ENCODE assay signal across 21 mouse cellular contexts in genomic region chr13:45483215-45483614, GRCm38 (mm10). TPM values are rescaled to one million over a fixed set of nuclear protein-coding genes. Genes with fewer than 3 reads are reported as not detected.
A peak's percentile ranks its signal among the peaks of the same experiment; 100 is the strongest.
DNase-seq lines count a peak whose midpoint lies in the region; ATAC-seq and TF ChIP-seq lines count a peak whose summit lies in the region.
"Had no signal": no experiment of that assay in that cellular context is flagged by ENCODE, and none has a peak within 500 bp of the region (broad histone marks: within the 10 kb centered on the region; RNA-seq: fewer than 3 reads in every experiment).

No protein-coding gene starts in this region.

- peak; percentile 54 for DNase-seq in heart, adult 11 months
- no peak for DNase-seq in heart, adult 18-20 months
- DNase-seq in kidney, adult 2 months: peak; percentile 90
- peak; percentile 37 for DNase-seq in kidney, postnatal 14 days
- no peak for DNase-seq in kidney, adult 18-20 months
- DNase-seq in Patski (ENCODE audit: low read depth, low spot score): no peak
- DNase-seq in thymus, postnatal 10 days (ENCODE audit: low spot score in 2 of 2): no peak
- DNase-seq: adrenal gland, postnatal 10 days; adrenal gland, postnatal 36 days; cerebellum, adult 18-20 months; cerebellum, adult 9-10 months; cerebellum, postnatal 14 days; gastrocnemius, postnatal 10 days; gastrocnemius, postnatal 36 days had no signal

- H3K9me3 ChIP-seq in kidney, embryonic 16.5 days (ENCODE audit: low read length): peaks cover 5% of the 10 kb centered on the region; the same call in 1 of the 2 replicates
- H3K9me3 ChIP-seq: hindbrain, embryonic 12.5 days had no signal

- TF ChIP-seq POLR2A in kidney, adult 2 months (IDR thresholded peaks at IDR 0.05; ENCODE audit: low read depth, low read length): no peak

- no peaks in the 10 kb centered on the region for H3K36me3 ChIP-seq in kidney, adult 2 months (ENCODE audit: control insufficient read depth, insufficient read depth, low read length)
- no peaks in the 10 kb centered on the region for H3K36me3 ChIP-seq in kidney, embryonic 16.5 days (ENCODE audit: insufficient read depth, low read length)
- H3K36me3 ChIP-seq: forebrain, embryonic 10.5 days; hindbrain, embryonic 12.5 days had no signal

- no peak for TF ChIP-seq CTCF in kidney, adult 2 months (conservative IDR thresholded peaks at IDR 0.05; ENCODE audit: insufficient read depth, insufficient read length, low read depth, low read length)
- no peak for TF ChIP-seq CTCF in Patski (IDR thresholded peaks at IDR 0.05)

- H3K27me3 ChIP-seq in kidney, adult 2 months (replicated peaks; ENCODE audit: control insufficient read depth, insufficient read depth, low read length): no peaks in the 10 kb centered on the region
- H3K27me3 ChIP-seq in kidney, embryonic 16.5 days (ENCODE audit: insufficient read depth, low read length): no peaks in the 10 kb centered on the region
- H3K27me3 ChIP-seq in Patski: no peaks in the 10 kb centered on the region
- H3K27me3 ChIP-seq: hindbrain, embryonic 12.5 days had no signal

- peaks cover 15% of the 10 kb centered on the region; the same call in 1 of the 2 replicates for H3K4me1 ChIP-seq in kidney, adult 2 months (ENCODE audit: control insufficient read depth, insufficient read depth, low read length)
- H3K4me1 ChIP-seq in kidney, embryonic 16.5 days (ENCODE audit: insufficient read depth, low read length): no peaks in the 10 kb centered on the region
- H3K4me1 ChIP-seq: forebrain, embryonic 10.5 days; forebrain, embryonic 13.5 days; hindbrain, embryonic 12.5 days had no signal

- H3K4me3 ChIP-seq in kidney, adult 2 months (ENCODE audit: insufficient read depth, low read depth, low read length): no peak overlapping the region
- no peak overlapping the region for H3K4me3 ChIP-seq in kidney, embryonic 16.5 days (ENCODE audit: low read length)
- H3K4me3 ChIP-seq: forebrain, embryonic 10.5 days; forebrain, embryonic 13.5 days; hindbrain, embryonic 12.5 days had no signal

- 36% methylated on average over 2 of the region's 2 CpGs for WGBS in kidney, adult 2 months
- WGBS in kidney, embryonic 16.5 days: 82% methylated on average over 2 of the region's 2 CpGs

- H3K9ac ChIP-seq in kidney, embryonic 16.5 days (replicated peaks; ENCODE audit: low read length): no peak overlapping the region
- H3K9ac ChIP-seq: forebrain, embryonic 13.5 days; hindbrain, embryonic 12.5 days had no signal

- POLR2A ChIA-PET in Patski (lab: Charles Lee): no interaction called here

- ATAC-seq in kidney, embryonic 16.5 days (ENCODE audit: low FRiP score, low TSS enrichment): no peak
- ATAC-seq in Patski: peak; percentile 87
- ATAC-seq: forebrain, embryonic 13.5 days; forebrain, embryonic 16.5 days; hindbrain, embryonic 16.5 days had no signal

- in situ Hi-C loops in Patski (cut with MboI; ENCODE audit: low pct_unique_long_range_greater_than_20kb): no loop called here

- CTCF ChIA-PET in Patski (lab: Charles Lee): interaction anchor here (1.0 to 1.5 kb wide), 2 partner anchors 46 to 55 kb away, joined by 3 read pairs; no protein-coding TSS in a partner anchor

- no peak overlapping the region for H3K27ac ChIP-seq in kidney, adult 2 months (ENCODE audit: insufficient read depth, low read depth, low read length)
- H3K27ac ChIP-seq in kidney, embryonic 16.5 days (ENCODE audit: low read length): no peak overlapping the region
- H3K27ac ChIP-seq: forebrain, embryonic 10.5 days; forebrain, embryonic 13.5 days; hindbrain, embryonic 12.5 days had no signal

- no peak overlapping the region for H3K4me2 ChIP-seq in kidney, embryonic 16.5 days (replicated peaks; ENCODE audit: low read depth, low read length)
- H3K4me2 ChIP-seq: forebrain, embryonic 13.5 days; heart, embryonic 11.5 days; hindbrain, embryonic 12.5 days had no signal

RNA-seq across cellular contexts. Expression of gene Gmpr, which starts 24.0 kb away (rescaled TPM):
- 100 to 1,000 TPM; 149 to 156 TPM for total RNA-seq in heart, adult 18-20 months (2021)
- polyA plus RNA-seq in kidney, adult 2 months (2012; rRNA removed): 128 and 131 TPM in 2 replicates
- 56.6 and 62.4 TPM in 2 replicates for polyA plus RNA-seq in kidney, embryonic 16.5 days (2015; fragmentation: Nextera tagmentation; extraction: Ambion mirVana)
- polyA plus RNA-seq in Patski (2021): 91.3 TPM

Comparison
In these comparisons a context has a peak if more than half of its experiments do, and no peak if none do; other contexts are left out.
1. DNase-seq: peak in heart, adult 11 months (single experiment), kidney, adult 2 months (single experiment) and kidney, postnatal 14 days (single experiment); none in heart, adult 18-20 months (0 of 2), kidney, adult 18-20 months (single experiment), Patski (single experiment) and thymus, postnatal 10 days (0 of 2).